Mouse (Mus musculus) megakaryocyte, embryonic 14.5 days (primary cell): ENCODE results near the gene A1cf.

Source experiments
- FLI1 ChIP-seq: IDR thresholded peaks from 2 replicates; pipeline ENCODE4 v1.6.1; 2012; ENCODE audit warnings: low read length, inconsistent platforms, mixed read lengths
- GATA1 ChIP-seq: IDR thresholded peaks from 3 replicates; pipeline ENCODE4 v1.6.1; 2012; ENCODE audit warnings: mixed read lengths, low read length, inconsistent platforms, borderline replicate concordance

DNA sequence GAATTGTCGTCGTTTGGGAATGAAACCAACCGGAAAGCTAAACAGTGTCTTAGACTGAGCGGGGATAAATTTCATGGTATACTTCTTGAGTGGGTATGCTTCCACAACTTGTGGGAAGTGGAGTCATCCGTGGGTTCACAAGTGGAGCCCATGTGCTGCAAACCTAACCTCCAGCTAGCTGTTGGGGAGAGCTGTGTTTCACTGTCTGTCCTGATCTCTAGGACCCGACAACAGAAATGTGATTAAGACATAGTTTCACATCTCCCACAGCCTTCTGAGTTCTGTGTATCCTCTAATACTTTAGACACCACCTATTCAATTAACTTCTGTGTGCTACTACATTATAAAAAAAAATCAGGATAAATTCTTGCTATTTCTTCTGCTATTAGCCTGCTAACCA, 407 bp downstream of the A1cf start:
- TF ChIP-seq GATA1: no peak
- TF ChIP-seq FLI1: no peak
